Mouse (Mus musculus) lung, postnatal 0 days (tissue): ENCODE measurements around the gene Camsap1.

ENCODE experiments used
- CTCF ChIP-seq: IDR thresholded peaks from 2 replicates; pipeline ENCODE4 v1.5.1; 2016; ENCODE audit warnings: antibody characterized with exemption, mild to moderate bottlenecking
- EP300 ChIP-seq: IDR thresholded peaks from 2 replicates; pipeline ENCODE4 v1.6.1; 2016; ENCODE audit warnings: antibody characterized with exemption, mild to moderate bottlenecking, control low read depth

DNA sequence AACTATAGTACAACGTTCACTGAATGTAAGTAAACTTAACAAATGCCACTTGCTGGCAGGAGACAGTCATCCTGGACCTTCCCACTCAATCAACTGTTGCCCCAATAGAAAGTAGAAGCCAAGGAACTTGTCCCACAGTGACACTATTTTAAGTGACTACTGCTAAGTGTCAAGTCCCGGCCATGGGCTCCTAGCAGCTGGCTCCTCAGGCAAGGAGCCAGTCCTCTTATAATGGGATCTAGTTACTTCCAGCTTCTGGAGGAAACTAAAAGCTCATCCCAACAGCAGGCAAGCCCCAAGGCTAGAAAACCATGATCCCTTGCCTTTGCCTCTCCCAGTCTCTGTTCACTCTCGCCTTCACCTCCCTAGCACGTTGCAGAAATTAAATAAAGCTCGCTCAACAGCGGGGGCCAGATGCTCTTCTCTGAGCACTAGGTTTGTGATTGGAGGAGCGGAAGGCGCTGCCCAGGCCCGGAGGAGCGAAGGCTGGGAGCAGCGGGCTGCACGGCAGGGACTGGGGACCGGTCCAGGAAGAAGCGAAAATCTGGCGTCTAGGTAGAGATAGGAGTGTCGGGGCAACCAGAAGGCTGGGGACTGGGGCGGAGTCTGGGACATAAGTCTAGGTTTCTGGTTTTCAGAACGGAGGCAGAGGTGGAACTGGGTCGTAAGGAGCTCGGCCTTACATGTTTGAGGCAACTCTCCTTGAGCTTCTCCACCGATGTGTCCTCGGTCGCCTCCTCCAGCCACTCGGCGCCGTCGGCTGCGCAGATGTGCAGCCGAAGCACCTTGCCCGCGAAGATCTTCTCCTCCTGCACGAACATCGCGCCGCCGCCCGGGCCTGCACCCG lies 37.9 kb upstream of the Camsap1 start:
- TF ChIP-seq CTCF: no peak
- no peak for TF ChIP-seq EP300
